Mouse (Mus musculus): ENCODE measurements around the gene Cgas.
"Not testable (repeated sequence)": the region's sequence is repeated elsewhere in the genome, so short reads cannot be mapped to it uniquely, and the experiment has no call there.

- not testable (repeated sequence) for TF ChIP-seq POLR2A (IDR thresholded peaks at IDR 0.05; ENCODE audit: low read depth, low read length); CTCF (conservative IDR thresholded peaks at IDR 0.05; ENCODE audit: insufficient read depth, insufficient read length, low read depth, low read length)
Observed at GRCm38 (mm10) chr9:78488021-78488420, 45.0 kb upstream of the Cgas start.

All from kidney, adult 2 months (tissue).